8 mouse cellular contexts compared by ENCODE assay signal in genomic region chr13:31179407-31180001, GRCm38 (mm10).
A peak's percentile ranks its signal among the peaks of the same experiment; 100 is the strongest.
DNase-seq lines count a peak whose midpoint lies in the region; ATAC-seq and TF ChIP-seq lines count a peak whose summit lies in the region.

No protein-coding gene starts in this region.

- DNase-seq in right cerebral cortex, adult 18-20 months = peak; percentile 42
- DNase-seq in right cerebral cortex, postnatal 4 days = no peak
- peak; percentile 2 for DNase-seq in embryonic facial prominence, embryonic 11.5 days (ENCODE audit: low spot score)
- no peak for DNase-seq in gastrocnemius, postnatal 14 days
- no peak for DNase-seq in gastrocnemius, postnatal 36 days

- intact Hi-C loops in gastrocnemius, postnatal 14 days (cut with DNase I; ENCODE audit: low total_unique reads) = no loop called here
- intact Hi-C loops in gastrocnemius, postnatal 36 days (cut with DNase I) = no loop called here

- TF ChIP-seq CTCF in intestine, postnatal 0 days (IDR thresholded peaks at IDR 0.05; ENCODE audit: low read depth) = no peak

- H3K4me2 ChIP-seq in embryonic facial prominence, embryonic 11.5 days (ENCODE audit: low read depth, low read length) = no peak overlapping the region
- peak overlapping the region; percentile 52 for H3K4me2 ChIP-seq in intestine, postnatal 0 days (replicated peaks; ENCODE audit: low read depth)
- no peak overlapping the region for H3K4me2 ChIP-seq in limb, embryonic 12.5 days
- no peak overlapping the region for H3K4me2 ChIP-seq in neural tube, embryonic 13.5 days

- H3K4me1 ChIP-seq in embryonic facial prominence, embryonic 11.5 days (ENCODE audit: control insufficient read depth, insufficient read depth, low read length) = no peaks in the 10 kb centered on the region
- peaks cover 11% of the 10 kb centered on the region; the same call in 1 of the 2 replicates for H3K4me1 ChIP-seq in intestine, postnatal 0 days (replicated peaks; ENCODE audit: control insufficient read depth, insufficient read depth, low read length)
- H3K4me1 ChIP-seq in limb, embryonic 12.5 days (replicated peaks) = peaks cover 9% of the 10 kb centered on the region
- H3K4me1 ChIP-seq in neural tube, embryonic 13.5 days (replicated peaks) = peaks cover 5% of the 10 kb centered on the region; the same call in 1 of the 2 replicates

- no peak overlapping the region; the same call in 1 of the 2 replicates for H3K9ac ChIP-seq in embryonic facial prominence, embryonic 11.5 days (replicated peaks; ENCODE audit: low read length)
- H3K9ac ChIP-seq in intestine, postnatal 0 days (ENCODE audit: low read depth, low read length) = no peak overlapping the region
- 0 out of 2 replicates have a peak overlapping the region, but pooled peaks have one; percentile 4 for H3K9ac ChIP-seq in limb, embryonic 12.5 days (replicated peaks)
- no peak overlapping the region for H3K9ac ChIP-seq in neural tube, embryonic 13.5 days

- H3K36me3 ChIP-seq in embryonic facial prominence, embryonic 11.5 days (replicated peaks; ENCODE audit: control insufficient read depth, insufficient read depth, low read depth, low read length) = no peaks in the 10 kb centered on the region
- H3K36me3 ChIP-seq in intestine, postnatal 0 days (ENCODE audit: control insufficient read depth, insufficient read depth) = no peaks in the 10 kb centered on the region
- no peaks in the 10 kb centered on the region for H3K36me3 ChIP-seq in limb, embryonic 12.5 days
- no peaks in the 10 kb centered on the region for H3K36me3 ChIP-seq in neural tube, embryonic 13.5 days

- ATAC-seq in embryonic facial prominence, embryonic 11.5 days (replicated peaks; ENCODE audit: insufficient number of reproducible peaks, low FRiP score, low TSS enrichment, low read depth) = no peak
- peak; percentile 68 for ATAC-seq in intestine, postnatal 0 days
- no peak for ATAC-seq in limb, embryonic 12.5 days (ENCODE audit: insufficient number of reproducible peaks, insufficient read depth, low FRiP score, low TSS enrichment, low read depth)
- peak; percentile 32; the same call in 1 of the 2 replicates for ATAC-seq in neural tube, embryonic 13.5 days (ENCODE audit: low read depth)

- 26% methylated on average over 12 of the region's 12 CpGs for WGBS in embryonic facial prominence, embryonic 11.5 days
- 14% methylated on average over 12 of the region's 12 CpGs for WGBS in intestine, postnatal 0 days
- WGBS in limb, embryonic 12.5 days = 42% methylated on average over 12 of the region's 12 CpGs
- WGBS in neural tube, embryonic 13.5 days = 44% methylated on average over 12 of the region's 12 CpGs

- H3K27me3 ChIP-seq in embryonic facial prominence, embryonic 11.5 days (ENCODE audit: control insufficient read depth, insufficient read depth, low read length) = no peaks in the 10 kb centered on the region
- H3K27me3 ChIP-seq in intestine, postnatal 0 days (replicated peaks; ENCODE audit: control insufficient read depth, insufficient read depth, low read length) = no peaks in the 10 kb centered on the region
- no peaks in the 10 kb centered on the region for H3K27me3 ChIP-seq in limb, embryonic 12.5 days
- H3K27me3 ChIP-seq in neural tube, embryonic 13.5 days = no peaks in the 10 kb centered on the region

- no peak overlapping the region for H3K4me3 ChIP-seq in embryonic facial prominence, embryonic 11.5 days (ENCODE audit: low read depth, low read length)
- 0 out of 2 replicates have a peak overlapping the region, but pooled peaks have one; percentile 5 for H3K4me3 ChIP-seq in intestine, postnatal 0 days (ENCODE audit: low read depth, low read length)
- H3K4me3 ChIP-seq in limb, embryonic 12.5 days (replicated peaks) = no peak overlapping the region
- no peak overlapping the region for H3K4me3 ChIP-seq in neural tube, embryonic 13.5 days

- no peak overlapping the region for H3K27ac ChIP-seq in embryonic facial prominence, embryonic 11.5 days (replicated peaks; ENCODE audit: low read depth, low read length)
- peak overlapping the region; percentile 90 for H3K27ac ChIP-seq in intestine, postnatal 0 days (ENCODE audit: low read depth, low read length)
- no peak overlapping the region for H3K27ac ChIP-seq in limb, embryonic 12.5 days
- H3K27ac ChIP-seq in neural tube, embryonic 13.5 days (replicated peaks) = peak overlapping the region; percentile 18; the same call in 1 of the 2 replicates

- no peaks in the 10 kb centered on the region for H3K9me3 ChIP-seq in embryonic facial prominence, embryonic 11.5 days (replicated peaks; ENCODE audit: control insufficient read depth, low read length)
- no peaks in the 10 kb centered on the region for H3K9me3 ChIP-seq in intestine, postnatal 0 days (ENCODE audit: control insufficient read depth)
- H3K9me3 ChIP-seq in limb, embryonic 12.5 days = no peaks in the 10 kb centered on the region
- no peaks in the 10 kb centered on the region for H3K9me3 ChIP-seq in neural tube, embryonic 13.5 days

Comparison
In these comparisons a context has a peak if more than half of its experiments do, and no peak if none do; other contexts are left out.
1. DNase-seq: peak in right cerebral cortex, adult 18-20 months (single experiment) and embryonic facial prominence, embryonic 11.5 days (single experiment); none in right cerebral cortex, postnatal 4 days (single experiment), gastrocnemius, postnatal 14 days (single experiment) and gastrocnemius, postnatal 36 days (0 of 2).
2. ATAC-seq: peak in intestine, postnatal 0 days (single experiment) and neural tube, embryonic 13.5 days (single experiment); none in embryonic facial prominence, embryonic 11.5 days (single experiment) and limb, embryonic 12.5 days (single experiment).
3. H3K27ac ChIP-seq: peak in intestine, postnatal 0 days (single experiment) and neural tube, embryonic 13.5 days (single experiment); none in embryonic facial prominence, embryonic 11.5 days (single experiment) and limb, embryonic 12.5 days (single experiment).